Mouse (Mus musculus) myocyte (in vitro differentiated cells): Measurements from ENCODE around the gene Rnf169.

Experiments used
- E2F4 ChIP-seq: IDR thresholded peaks from one replicate; pipeline ENCODE4 v1.6.1; 2011; ENCODE audit warnings: mild to moderate bottlenecking, control low read depth, moderate library complexity; ENCODE audit not compliant: insufficient read depth
- MAX ChIP-seq: IDR thresholded peaks from one replicate; pipeline ENCODE4 v1.6.1; 2011; ENCODE audit warnings: low read depth, mild to moderate bottlenecking, control low read depth

DNA sequence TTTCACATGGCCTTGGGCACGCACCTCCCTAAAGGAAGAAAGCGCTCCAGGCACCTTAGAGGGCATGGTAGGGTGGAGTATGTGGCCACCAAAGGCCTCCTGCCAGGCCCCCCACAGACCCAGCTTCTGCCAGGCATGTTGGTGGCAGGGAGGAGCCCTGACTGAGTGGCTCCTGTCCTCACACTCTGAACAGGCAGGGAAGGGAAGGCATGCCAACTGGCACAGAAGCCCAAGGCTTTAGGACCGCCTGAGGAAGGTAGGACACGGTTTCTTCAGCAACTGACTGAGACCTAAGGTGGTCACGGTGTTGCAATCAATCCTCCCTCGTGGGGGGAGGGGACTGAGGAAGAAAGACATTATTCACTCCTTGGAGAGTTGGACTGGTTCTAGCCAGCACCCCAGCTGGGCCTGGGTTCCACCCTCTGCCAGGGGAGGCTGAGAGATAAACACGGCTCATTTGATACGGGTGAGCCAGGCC is 33.9 kb upstream of the Rnf169 start:
- TF ChIP-seq E2F4 (no peak), MAX (no peak)
